Mouse (Mus musculus) urinary bladder, postnatal 10 days (tissue): ENCODE data around the gene Lcn4.
A peak's percentile ranks its signal among the peaks of the same experiment; 100 is the strongest.
"Not testable (repeated sequence)": the region's sequence is repeated elsewhere in the genome, so short reads cannot be mapped to it uniquely, and the experiment has no call there.

Source experiments
- DNase-seq: peaks from one replicate; pipeline ENCODE4 v3.0.0; 2022; ENCODE audit warnings: low spot score

Gene Lcn4

DNA sequence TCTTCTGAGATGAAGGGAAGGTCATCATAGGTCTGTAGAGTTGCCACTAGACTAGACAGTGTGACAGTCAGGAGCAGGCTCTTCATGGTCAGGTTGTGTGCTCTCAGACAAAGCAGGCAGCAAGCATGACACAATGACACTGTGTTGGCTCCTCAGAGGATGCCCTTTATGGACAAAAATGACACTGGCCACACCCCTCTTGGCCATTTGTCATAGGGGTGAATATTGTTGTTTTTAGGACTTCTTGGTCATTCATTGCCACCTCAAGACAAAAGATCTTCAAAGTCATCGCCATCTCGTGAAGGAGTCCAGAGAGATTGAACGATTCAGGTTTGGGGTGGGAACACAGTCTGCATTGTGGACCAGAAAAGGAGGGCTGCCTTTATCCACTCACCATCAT, at the start of gene Lcn4:
Gene Lcn4 (minus strand): TSS at position 101 of the 400 bp plus-strand sequence.
- no peak for DNase-seq

DNA sequence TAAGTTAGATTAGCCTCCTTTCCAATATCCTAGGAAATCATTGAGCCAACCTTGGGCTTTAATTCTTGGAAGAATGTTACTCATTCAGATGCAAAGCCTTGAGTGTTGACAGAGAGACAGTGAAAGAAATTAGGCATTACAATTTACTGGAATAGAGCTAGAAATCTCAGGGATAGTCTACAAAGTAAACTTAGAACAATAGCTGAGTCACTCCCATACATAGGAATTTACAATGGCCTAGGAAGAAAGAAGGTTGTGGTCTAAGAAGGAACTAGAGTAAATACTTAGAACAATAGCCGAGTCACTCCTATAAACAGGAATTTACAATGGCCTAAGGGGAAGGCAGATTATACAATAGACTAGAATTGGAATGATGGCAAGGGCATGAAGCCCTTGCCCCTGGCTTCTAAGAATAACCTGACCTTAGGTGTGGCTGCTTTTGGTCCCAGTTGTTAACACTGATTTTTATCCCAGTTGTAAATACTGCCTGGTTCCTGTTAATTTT, 15.1 kb upstream of the Lcn4 start:
- DNase-seq = no peak

DNA sequence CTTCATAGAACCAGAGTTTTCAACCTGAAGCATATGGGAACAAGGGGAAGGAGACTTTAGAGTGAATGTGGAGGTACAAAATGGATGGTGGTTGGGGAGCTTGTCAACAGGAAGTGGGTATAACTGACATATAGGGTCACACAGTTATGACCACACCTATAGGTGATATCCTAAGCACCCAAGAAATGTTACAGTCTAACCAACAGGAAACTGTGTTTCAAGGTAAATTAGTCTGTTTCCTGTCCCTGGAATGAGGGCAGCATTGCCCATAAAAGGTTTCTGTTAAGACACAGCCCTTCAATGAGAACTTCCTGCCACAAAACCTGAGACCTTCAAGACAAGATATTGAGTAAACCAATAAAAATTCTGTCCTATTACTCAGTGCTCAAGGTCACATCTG, 2.3 kb downstream of the Lcn4 start:
- no peak for DNase-seq

DNA sequence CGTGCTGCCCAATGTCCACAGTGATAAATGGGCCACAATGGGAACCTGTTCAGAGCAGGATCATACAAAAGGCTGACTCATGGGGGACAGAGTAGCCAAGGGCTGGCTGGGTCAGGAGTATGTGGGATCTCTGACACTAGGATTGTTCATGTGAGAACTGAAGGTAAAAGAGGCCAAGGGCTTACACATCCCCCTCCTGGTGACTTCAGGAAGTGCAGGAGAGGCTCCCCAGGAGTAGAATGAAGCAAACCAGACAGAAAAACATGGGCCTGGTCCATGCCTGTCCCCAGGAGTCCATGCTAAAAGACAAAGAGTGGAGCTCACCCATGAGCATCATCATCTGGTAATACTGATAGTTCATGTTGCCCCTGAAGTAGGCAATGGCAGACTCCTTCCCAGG, 7.5 kb downstream of the Lcn4 start:
- DNase-seq = not testable (repeated sequence)

DNA sequence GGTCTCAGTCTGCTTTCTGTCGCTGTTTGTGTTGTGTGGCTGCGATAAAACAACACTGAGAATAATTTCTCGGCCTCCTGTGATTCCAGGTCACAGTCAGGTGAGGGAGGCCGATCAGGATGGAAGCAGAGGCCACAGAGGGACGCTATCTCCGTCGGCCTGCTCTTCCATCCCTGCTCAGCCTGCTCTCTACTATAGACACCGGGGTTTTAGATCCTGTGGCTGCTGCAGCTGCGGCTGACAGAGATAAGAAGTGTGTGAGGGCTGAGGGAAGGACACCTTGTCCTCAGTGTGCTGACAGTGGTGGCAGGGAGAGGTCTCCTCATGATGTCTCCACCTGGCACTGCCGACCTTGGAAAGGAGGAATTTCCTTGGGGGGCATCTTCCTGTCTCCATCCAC, 8.0 kb downstream of the Lcn4 start:
- DNase-seq = no peak

DNA sequence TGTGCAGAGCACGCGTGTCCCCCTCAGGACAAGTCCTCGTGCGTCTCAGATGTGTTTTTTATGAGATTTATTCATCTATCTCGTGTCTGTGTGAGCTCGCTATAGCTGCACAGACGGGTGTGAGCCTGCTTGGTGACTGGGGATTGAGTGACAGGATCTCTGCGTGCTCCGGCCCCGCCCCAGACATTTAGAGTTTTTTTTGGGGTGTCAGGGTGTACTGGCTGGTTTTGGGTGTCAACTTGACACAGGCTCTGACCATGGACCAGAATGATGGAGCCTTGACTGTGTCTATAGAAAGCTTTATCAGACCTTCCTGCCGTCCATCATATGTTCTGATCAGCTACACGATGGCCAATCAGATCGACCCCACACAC, 8.6 kb downstream of the Lcn4 start:
- no peak for DNase-seq

DNA sequence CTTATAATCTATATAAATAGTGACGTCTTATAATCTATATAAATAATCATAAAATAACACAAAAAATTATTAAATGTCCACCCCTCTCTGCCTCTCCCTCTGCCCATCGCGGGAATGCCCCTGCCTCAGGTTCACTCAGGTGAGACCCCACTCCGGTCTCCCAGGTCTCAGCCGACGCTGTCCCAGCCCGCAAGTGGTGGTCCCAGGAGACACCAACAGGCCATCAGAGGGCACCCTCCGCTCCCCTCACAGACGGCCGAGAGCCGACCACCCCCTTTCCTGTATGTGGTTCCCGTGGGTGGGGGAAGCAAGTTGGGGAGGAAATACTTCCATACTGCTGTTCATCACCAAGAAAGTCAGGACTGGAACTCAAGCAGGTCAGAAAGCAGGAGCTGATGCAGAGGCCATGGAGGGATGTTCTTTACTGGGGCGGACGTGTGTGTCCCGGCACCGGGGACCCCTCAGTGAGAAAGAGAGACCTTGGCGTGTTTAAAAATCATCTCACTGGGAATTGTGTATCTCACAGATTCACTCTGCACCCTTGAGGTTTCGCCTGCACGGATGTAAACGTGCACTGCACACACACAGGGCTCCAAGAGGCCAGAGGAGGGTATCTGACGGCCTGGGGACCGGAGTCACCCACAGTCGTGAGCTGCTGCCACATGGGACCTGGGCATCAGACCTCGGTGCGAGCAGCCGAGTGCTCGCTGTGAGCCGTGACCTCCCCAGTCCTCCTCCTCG, 9.1 kb downstream of the Lcn4 start:
- no peak for DNase-seq

DNA sequence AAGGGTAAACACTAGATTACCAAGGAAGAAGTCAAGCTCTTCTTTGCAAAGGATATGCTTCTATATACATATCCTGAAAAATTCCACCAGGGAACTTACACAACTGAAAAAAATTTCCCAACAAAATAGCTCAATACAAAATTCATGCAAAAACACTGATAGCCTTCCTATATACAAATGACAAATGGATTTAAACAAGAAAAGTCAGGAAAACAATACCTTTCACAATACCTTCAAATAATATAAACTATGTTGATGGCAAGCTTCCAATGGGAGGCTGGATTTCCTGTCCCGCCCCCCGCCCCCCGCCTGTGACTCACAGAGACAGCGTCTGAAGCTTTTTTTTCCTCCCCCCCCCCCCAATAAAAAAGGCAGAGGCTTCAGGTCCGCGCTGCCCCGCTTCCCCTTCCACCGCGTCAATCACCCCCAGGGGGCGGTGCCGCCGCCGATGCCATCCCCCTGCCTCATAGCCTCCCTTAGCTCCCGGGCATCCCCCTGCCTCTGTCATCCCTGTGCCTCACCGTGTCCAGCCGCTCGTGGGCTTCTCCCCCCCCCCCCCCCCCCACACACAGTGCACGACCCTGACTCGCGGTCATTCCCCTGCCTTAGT, 9.8 kb downstream of the Lcn4 start:
- no peak for DNase-seq

DNA sequence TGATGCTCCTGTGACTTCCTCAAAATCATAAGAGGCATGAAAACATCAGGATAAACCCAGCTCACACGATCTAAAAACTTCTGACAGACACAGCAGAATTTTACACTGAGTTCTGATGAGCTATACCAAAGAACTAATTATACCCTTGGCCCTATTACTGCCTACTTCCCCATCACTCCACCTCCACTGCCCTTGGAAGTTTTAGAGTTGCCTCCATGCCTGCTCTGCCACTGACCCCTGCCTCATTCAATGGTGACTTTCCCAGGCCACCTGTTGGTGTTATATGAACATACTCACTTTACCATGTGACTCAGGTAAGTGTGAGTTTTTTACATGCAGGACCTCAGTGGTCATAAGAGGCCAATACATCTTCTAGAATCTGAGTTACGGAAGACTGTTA, 13.7 kb downstream of the Lcn4 start:
- no peak for DNase-seq

DNA sequence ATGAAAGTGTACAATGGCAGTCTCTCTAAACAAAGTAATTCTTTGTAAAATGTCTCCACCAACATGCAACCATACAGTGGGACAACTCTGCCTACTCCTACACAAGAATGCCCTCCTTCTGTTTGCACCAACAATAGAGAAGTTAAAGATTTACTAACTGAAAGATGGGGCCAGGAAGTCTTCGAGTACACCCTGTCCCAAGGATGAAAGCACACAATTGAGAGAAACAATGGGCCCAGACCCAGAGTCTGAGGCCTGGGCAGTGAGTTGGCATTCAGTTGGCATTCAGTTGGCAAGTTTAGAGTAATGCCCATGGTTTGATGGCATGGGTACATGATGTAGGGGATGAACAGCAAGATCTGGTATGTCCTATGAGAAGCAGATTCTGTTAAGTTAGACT, 16.4 kb downstream of the Lcn4 start:
- no peak for DNase-seq

DNA sequence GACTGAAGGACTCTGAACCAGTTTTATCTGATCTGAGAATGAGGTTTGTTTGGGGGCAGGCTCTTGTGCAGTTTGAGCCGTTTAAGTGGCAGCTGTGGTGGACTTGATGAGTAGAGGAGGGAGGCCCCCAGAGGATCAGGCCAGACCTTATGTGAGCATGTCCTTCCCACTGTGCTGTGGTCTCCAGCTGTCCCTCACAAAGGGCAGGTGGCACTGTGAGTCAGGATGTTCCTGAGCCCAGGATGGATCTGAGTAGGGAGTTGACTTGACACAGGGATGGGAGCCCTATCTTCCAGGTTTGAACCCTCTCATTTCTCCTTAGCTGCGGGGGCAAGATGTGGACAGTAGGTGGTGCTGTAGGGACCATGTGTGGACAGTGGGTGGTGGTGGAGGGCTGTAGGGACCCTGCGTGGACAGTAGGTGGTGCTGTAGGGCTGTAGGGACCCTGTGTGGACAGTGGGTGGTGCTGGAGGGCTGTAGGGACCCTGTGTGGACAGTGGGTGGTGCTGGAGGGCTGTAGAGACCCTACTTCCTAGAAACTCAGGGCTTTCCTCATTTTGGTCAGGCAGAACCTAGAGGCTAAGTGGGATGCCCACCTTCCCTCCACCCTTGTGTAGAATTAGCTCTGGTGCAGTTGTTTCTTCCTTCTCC, 24.3 kb downstream of the Lcn4 start:
- DNase-seq = no peak

DNA sequence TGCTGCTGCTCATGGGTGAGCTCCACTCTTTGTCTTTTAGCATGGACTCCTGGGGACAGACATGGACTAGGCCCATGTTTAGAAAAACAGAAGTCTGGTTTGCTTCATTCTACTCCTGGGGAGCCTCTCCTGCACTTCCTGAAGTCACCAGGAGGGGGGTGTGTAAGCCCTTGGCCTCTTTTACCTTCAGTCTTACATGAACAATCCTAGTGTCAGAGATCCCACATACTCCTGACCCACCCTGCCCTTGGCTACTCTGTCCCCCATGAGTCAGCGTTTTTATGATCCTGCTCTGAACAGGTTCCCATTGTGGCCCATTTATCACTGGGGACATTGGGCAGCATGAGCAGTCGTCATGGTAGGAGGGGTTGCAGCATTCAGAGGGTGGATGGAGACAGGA, 27.1 kb downstream of the Lcn4 start:
- DNase-seq = no peak

DNA sequence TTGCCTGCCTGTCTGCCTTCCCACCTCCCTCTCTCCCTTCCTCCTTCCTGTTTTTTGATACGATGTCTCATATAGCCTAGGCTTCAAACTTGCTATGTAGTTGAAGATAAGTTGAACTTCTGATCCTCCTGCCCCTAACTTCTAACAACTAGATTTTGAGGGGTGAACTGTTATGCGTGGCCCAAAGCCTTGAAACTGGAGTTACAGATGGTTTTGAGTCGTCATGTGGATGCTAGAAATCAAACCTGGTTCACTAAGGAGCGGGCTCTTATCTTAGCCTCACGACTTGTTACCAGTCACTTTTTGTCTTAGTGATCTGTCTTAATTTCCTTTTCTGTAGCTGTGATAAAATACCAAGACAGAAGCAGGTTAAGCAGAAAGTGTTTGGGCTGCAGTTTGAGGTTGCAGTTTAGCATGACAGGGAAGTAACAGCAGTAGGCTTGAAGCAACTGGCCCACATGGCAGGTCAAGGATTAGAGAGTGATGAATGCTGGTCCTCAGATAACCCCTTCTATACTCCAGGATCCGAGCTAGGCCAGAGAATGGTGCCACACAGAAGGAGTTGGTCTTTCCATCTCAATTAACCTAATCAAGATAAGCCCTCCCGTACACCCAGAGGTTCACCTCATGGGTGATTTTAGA, 30.0 kb downstream of the Lcn4 start:
- DNase-seq = no peak

DNA sequence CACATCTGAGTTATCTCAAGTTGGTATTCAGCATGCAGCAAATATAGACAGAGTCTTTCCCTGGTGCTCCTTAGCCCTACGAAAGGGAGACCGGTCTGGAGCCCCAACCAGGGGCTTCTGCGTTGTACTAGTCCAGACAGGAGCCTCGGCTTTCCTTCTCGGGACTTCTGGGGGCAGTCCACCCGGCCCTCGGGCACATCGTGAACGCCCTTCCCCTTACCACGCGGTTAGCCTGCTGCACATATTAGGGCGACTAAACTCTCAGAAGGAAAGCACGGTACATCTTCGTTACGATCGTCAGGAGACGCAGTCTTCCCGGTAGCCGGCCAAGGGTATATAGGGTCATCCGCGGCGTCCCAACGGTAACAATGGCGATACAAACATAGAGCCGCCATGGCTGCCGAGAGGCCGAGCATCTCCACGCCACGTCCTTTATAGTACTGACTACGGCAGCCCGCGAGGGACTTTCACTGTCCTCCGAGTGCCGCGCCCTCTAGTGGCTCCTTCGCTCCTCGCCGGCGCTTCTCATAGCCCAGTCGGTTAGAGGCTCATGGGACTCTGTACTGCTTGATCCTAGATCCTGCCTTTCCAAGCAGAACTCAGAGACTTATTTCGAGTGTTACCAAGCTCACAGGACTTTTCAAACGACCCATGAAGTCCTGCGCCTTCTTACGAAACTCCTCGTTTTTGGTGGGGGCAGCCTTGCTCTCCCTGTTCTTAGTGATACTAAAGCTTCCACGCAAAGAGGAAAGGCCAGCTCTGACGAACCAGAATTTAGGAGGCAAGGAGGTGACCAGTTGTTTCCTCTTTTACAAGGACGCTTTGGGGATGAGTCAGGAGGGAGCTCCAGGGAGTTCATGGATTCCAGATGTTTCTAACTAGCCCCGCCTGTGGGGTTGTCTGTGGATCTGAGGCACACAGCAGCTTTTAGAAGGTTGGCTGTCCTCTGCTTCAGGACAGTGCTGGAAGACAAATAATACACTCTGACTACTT, 30.9 kb downstream of the Lcn4 start:
- DNase-seq = peak; percentile 97

DNA sequence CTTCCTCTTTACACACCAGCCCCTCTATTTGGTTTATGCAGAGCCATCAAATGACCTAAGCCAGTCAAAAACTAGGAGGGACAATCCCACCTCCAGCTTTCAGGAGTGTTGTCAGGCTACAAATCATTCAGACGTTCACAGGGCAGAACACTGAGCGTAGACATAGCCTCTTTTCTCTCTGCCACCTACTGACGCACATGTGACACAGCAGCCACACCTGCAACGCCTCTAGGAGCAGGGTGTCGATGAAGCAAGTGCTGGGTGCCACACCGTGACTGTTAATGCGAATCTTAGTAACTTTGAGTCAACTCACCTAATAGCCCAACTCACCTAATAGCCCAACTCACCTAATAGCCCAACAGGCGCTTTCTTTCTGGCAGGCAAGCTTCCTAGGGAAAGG, 32.0 kb downstream of the Lcn4 start:
- DNase-seq = no peak

DNA sequence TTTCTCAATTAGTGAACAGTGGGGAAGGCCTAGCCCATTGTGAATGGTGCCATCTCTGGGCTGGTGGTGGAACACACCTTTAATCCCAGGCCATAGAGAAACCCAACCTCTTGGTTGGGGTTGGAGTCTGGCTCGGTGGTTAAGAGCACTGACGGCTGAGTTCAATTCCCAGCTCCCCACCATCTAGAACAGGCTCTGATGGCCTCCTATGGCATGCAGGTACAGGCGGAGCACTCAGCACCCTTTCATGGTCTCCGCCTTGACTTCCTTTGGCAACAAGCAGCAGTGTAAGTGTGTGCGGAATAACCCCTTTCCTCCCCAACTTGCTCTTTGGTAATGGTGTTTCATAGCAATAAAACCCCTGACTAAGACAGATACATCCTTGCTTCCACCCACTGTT, 32.5 kb downstream of the Lcn4 start:
- no peak for DNase-seq

DNA sequence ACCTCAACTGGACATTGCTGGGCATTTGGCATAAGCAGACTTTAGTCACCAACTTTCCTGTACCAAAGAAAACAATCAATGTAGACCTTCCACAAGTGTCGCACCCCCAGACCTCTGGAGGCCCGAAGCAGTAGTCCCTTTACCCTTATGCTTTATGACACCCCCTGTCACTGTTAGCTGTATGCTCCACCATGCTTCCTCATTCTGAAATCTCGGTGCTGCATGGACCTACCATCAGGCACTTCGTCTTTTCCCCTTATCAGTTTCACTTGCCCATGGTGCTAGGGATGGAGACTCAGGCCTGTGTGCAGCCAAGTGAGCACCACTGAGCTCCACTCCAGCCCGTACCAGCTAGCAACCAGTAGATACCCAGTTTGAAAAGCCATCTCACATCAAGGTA, 33.0 kb downstream of the Lcn4 start:
- no peak for DNase-seq

DNA sequence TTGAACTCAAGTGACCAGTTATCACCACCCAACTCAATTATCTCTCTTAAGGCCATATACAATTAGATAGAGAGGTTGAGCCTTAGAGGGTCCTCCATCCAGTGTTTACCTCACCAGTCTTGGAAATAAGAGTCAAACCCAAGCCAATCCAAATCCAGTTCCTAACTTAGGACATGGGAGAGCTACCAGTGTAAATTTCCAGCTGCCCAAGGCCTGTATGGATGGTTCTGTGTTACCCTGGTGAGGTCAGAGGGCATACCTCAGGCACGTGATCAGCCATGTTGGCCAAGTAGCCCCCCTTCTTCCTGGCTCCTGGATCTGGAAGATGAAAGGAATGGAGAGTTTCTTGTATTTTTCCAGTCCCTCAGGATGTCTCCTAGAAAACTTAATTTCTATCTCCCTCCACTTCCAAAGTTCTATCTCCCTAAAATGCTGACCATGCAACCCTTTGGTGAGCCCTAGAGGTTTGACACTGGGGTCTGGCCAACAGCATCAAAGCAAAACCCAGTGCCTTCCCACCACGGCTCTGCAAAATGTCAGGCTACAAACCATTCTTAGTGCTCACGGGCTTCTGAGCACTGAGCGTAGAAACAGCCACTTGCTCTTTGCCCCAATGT, 33.7 kb downstream of the Lcn4 start:
- DNase-seq = no peak

DNA sequence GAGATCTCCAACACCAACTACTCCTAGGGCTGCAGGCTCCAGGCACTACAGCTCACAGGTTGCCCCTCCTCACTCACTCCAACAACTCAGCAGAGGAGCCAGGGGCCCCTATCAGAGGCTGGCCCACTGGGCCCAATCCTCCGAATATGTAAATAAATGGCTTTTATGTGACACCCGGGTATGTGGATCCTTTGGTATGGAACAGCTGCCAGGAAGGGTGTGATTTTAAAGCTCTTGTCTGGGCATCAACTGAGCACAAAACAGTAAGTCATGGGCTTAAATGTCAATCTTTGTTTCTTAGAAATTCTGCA, 34.8 kb downstream of the Lcn4 start:
- no peak for DNase-seq

DNA sequence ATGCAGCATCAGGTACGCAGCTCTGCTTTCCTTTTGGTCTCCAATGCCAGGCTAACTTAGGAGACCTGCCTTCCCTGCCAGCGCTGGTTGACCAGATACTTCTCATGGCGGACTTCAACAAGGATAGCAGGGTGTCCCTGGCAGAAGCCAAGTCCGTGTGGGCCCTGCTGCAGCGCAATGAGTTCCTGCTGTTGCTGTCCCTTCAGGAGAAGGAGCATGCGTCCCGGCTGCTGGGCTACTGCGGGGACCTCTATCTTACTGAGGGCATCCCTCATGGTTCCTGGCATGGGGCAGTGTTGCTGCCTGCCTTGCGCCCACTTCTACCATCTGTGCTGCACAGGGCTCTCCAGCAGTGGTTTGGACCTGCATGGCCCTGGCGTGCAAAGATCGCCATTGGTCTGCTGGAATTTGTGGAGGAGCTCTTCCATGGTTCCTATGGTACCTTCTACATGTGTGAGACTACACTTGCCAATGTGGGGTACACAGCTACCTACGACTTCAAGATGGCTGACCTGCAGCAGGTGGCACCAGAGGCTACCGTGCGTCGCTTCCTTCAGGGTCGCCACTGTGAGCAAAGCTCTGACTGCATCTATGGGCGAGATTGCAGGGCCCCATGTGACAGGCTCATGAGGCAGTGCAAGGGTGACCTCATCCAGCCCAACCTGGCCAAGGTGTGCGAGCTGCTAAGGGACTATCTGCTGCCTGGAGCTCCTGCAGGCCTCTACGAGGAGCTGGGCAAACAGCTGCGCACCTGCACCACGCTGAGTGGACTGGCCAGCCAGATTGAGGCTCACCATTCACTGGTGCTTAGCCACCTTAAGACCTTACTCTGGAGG, 35.4 kb downstream of the Lcn4 start:
- DNase-seq = no peak
